Mouse (Mus musculus): Measurements from ENCODE around the gene Olfr1337.
"Not testable (repeated sequence)": the region's sequence is repeated elsewhere in the genome, so short reads cannot be mapped to it uniquely, and the experiment has no call there.

Olfr1337 gene

GRCm38 (mm10) chr4:118782486-118782885 is at the start of gene Olfr1337:
Gene Olfr1337, minus strand, starts transcription at chr4:118782586.
- no peak for DNase-seq

GRCm38 (mm10) chr4:118818921-118819320 is 36.5 kb upstream of the Olfr1337 start:
- no peak for DNase-seq

- no peak for DNase-seq
Observed at GRCm38 (mm10) chr4:118809844-118810243, 27.5 kb upstream of the Olfr1337 start, which contains the start of gene Olfr1335. Gene Olfr1335, minus strand, starts transcription at chr4:118809944.

GRCm38 (mm10) chr4:118792796-118793195 is 10.4 kb upstream of the Olfr1337 start:
- DNase-seq, result not testable (repeated sequence)

GRCm38 (mm10) chr4:118758637-118759036 is 23.7 kb downstream of the Olfr1337 start, which contains the start of gene Olfr1338:
Gene Olfr1338, minus strand, starts transcription at chr4:118758737.
- DNase-seq, result no peak

- DNase-seq, result no peak
Observed at GRCm38 (mm10) chr4:118741881-118742280, 40.5 kb downstream of the Olfr1337 start.

- no peak for DNase-seq
Observed at GRCm38 (mm10) chr4:118740988-118741698, 41.2 kb downstream of the Olfr1337 start.

- no peak for DNase-seq
Observed at GRCm38 (mm10) chr4:118739574-118739973, 42.8 kb downstream of the Olfr1337 start.

- DNase-seq, result no peak
Observed at GRCm38 (mm10) chr4:118731875-118732274, 50.5 kb downstream of the Olfr1337 start, which contains the start of gene Olfr1339. Gene Olfr1339, plus strand, starts transcription at chr4:118732175.

Data from right cerebral cortex, postnatal 4 days (tissue).